Mouse (Mus musculus) cerebellum, adult 9-10 months (tissue): ENCODE results near the gene Slc16a11.

Source experiments
- DNase-seq: peaks from one replicate; pipeline ENCODE4 v3.0.0; 2022

The Slc16a11 gene

GRCm38 (mm10) chr11:70212423-70212822 lies at the start of gene Slc16a11:
TSS of gene Slc16a11 (plus strand) at chr11:70212752.
- peak; percentile 58 for DNase-seq

GRCm38 (mm10) chr11:70165972-70166921 lies 46.3 kb upstream of the Slc16a11 start:
- no peak for DNase-seq

- DNase-seq = no peak
These were observed 44.4 kb upstream of the Slc16a11 start for GRCm38 (mm10) chr11:70168136-70168535.

- DNase-seq = peak; percentile 59
These were observed 43.1 kb upstream of the Slc16a11 start for GRCm38 (mm10) chr11:70169471-70169870.

GRCm38 (mm10) chr11:70170291-70170690 lies 42.3 kb upstream of the Slc16a11 start:
- peak; percentile 60 for DNase-seq

- DNase-seq = no peak
These were observed 41.4 kb upstream of the Slc16a11 start for GRCm38 (mm10) chr11:70171181-70171580.

GRCm38 (mm10) chr11:70171847-70172246 lies 40.7 kb upstream of the Slc16a11 start:
- DNase-seq = peak; percentile 44

- no peak for DNase-seq
These were observed 40.3 kb upstream of the Slc16a11 start for GRCm38 (mm10) chr11:70172298-70172697.

GRCm38 (mm10) chr11:70174491-70174890 lies 38.1 kb upstream of the Slc16a11 start:
- DNase-seq = no peak

GRCm38 (mm10) chr11:70177647-70178046 lies 34.9 kb upstream of the Slc16a11 start:
- no peak for DNase-seq

- peak; percentile 34 for DNase-seq
These were observed 34.2 kb upstream of the Slc16a11 start for GRCm38 (mm10) chr11:70178311-70178710.

- DNase-seq = no peak
These were observed 33.8 kb upstream of the Slc16a11 start for GRCm38 (mm10) chr11:70178756-70179155.

GRCm38 (mm10) chr11:70179401-70179800 lies 33.2 kb upstream of the Slc16a11 start:
- no peak for DNase-seq

- DNase-seq = no peak
These were observed 32.1 kb upstream of the Slc16a11 start for GRCm38 (mm10) chr11:70180496-70180895.

- no peak for DNase-seq
These were observed 27.4 kb upstream of the Slc16a11 start for GRCm38 (mm10) chr11:70185120-70185519.

GRCm38 (mm10) chr11:70189319-70190134 lies 23.0 kb upstream of the Slc16a11 start:
- DNase-seq = no peak

GRCm38 (mm10) chr11:70191188-70191587 lies 21.4 kb upstream of the Slc16a11 start:
- DNase-seq = no peak

GRCm38 (mm10) chr11:70192157-70192556 lies 20.4 kb upstream of the Slc16a11 start:
- DNase-seq = no peak

GRCm38 (mm10) chr11:70193354-70194285 lies 18.9 kb upstream of the Slc16a11 start:
- DNase-seq = no peak

- no peak for DNase-seq
These were observed 14.2 kb upstream of the Slc16a11 start for GRCm38 (mm10) chr11:70198332-70198731.

- no peak for DNase-seq
These were observed 13.4 kb upstream of the Slc16a11 start for GRCm38 (mm10) chr11:70199107-70199506.

- no peak for DNase-seq
These were observed 12.4 kb upstream of the Slc16a11 start for GRCm38 (mm10) chr11:70200036-70200608.
